Comparison of ENCODE assay signal across 14 mouse cellular contexts in genomic region chr9:58150733-58151361, GRCm38 (mm10). TPM values are rescaled to one million over a fixed set of nuclear protein-coding genes. Genes with fewer than 3 reads are reported as not detected.
DNase-seq lines count a peak whose midpoint lies in the region; ATAC-seq and TF ChIP-seq lines count a peak whose summit lies in the region.
"Had no signal": no experiment of that assay in that cellular context is flagged by ENCODE, and none has a peak within 500 bp of the region (broad histone marks: within the 10 kb centered on the region; RNA-seq: fewer than 3 reads in every experiment).

No protein-coding gene starts in this region.

- no peak overlapping the region for H3K27ac ChIP-seq in lung, postnatal 0 days (ENCODE audit: low read length)
- H3K27ac ChIP-seq in cortical plate, adult 2 months (ENCODE audit: insufficient read depth, low read length), result no peak overlapping the region
- H3K27ac ChIP-seq: forebrain, embryonic 15.5 days; liver, embryonic 15.5 days had no signal

- peak; percentile 27 for DNase-seq in kidney, adult 18-20 months
- DNase-seq in kidney, adult 11 months, result no peak
- peak; percentile 53 for DNase-seq in lung, postnatal 0 days (ENCODE audit: low spot score)
- no peak for DNase-seq in lung, postnatal 14 days
- peak; percentile 72 for DNase-seq in testis, postnatal 10 days (ENCODE audit: low spot score)
- DNase-seq in left cerebral cortex, adult 11 months (ENCODE audit: low spot score), result no peak
- DNase-seq: heart, postnatal 36 days had no signal

- peak; percentile 53 for TF ChIP-seq CTCF in lung, postnatal 0 days (IDR thresholded peaks at IDR 0.05)
- TF ChIP-seq CTCF in cortical plate, adult 2 months (IDR thresholded peaks at IDR 0.05; ENCODE audit: extremely low read depth, insufficient read depth, low read length), result 0 out of 2 replicates have a peak, but pooled peaks have one; percentile 24

- no peaks in the 10 kb centered on the region for H3K9me3 ChIP-seq in lung, postnatal 0 days (ENCODE audit: low read length)
- H3K9me3 ChIP-seq: forebrain, embryonic 15.5 days; G1E; liver, embryonic 15.5 days had no signal

- H3K27me3 ChIP-seq in lung, postnatal 0 days (replicated peaks; ENCODE audit: insufficient read depth, low read length), result no peaks in the 10 kb centered on the region
- H3K27me3 ChIP-seq: forebrain, embryonic 15.5 days had no signal

- H3K36me3 ChIP-seq in lung, postnatal 0 days (ENCODE audit: insufficient read depth, low read length), result no peaks in the 10 kb centered on the region
- H3K36me3 ChIP-seq: forebrain, embryonic 15.5 days; G1E; liver, embryonic 15.5 days had no signal

- no peak overlapping the region for H3K4me3 ChIP-seq in lung, postnatal 0 days (ENCODE audit: low read depth, low read length)
- no peak overlapping the region for H3K4me3 ChIP-seq in cortical plate, adult 2 months (ENCODE audit: insufficient read depth, low read length)
- H3K4me3 ChIP-seq: forebrain, embryonic 15.5 days; liver, embryonic 15.5 days had no signal

- H3K4me2 ChIP-seq in lung, postnatal 0 days (replicated peaks; ENCODE audit: low read depth, low read length), result no peak overlapping the region
- H3K4me2 ChIP-seq: forebrain, embryonic 15.5 days; liver, embryonic 15.5 days; midbrain, embryonic 11.5 days had no signal

- no peak for TF ChIP-seq POLR2A in cortical plate, adult 2 months (IDR thresholded peaks at IDR 0.05; ENCODE audit: extremely low read depth, insufficient read depth, low read length)

- peak; percentile 68 for ATAC-seq in lung, postnatal 0 days
- ATAC-seq: activated CD4-positive, CD25-positive, alpha-beta regulatory T cell, adult 4 months; forebrain, embryonic 15.5 days; intestine, embryonic 16.5 days had no signal

- no peak for TF ChIP-seq EP300 in lung, postnatal 0 days (IDR thresholded peaks at IDR 0.05)

- WGBS in lung, postnatal 0 days, result 51% methylated on average over 4 of the region's 4 CpGs

- no peak overlapping the region for H3K9ac ChIP-seq in lung, postnatal 0 days (replicated peaks; ENCODE audit: low read depth)
- H3K9ac ChIP-seq: forebrain, embryonic 15.5 days; liver, embryonic 15.5 days had no signal

- H3K4me1 ChIP-seq in lung, postnatal 0 days (ENCODE audit: insufficient read depth, low read depth, low read length), result no peaks in the 10 kb centered on the region; the same call in 1 of the 2 replicates
- no peaks in the 10 kb centered on the region for H3K4me1 ChIP-seq in cortical plate, adult 2 months (ENCODE audit: control insufficient read depth, insufficient read depth, low read length)
- H3K4me1 ChIP-seq: liver, embryonic 15.5 days had no signal

RNA-seq across cellular contexts. Expression of gene Ccdc33, which starts 32.2 kb away (rescaled TPM):
- 3.0 and 3.3 TPM in 2 replicates for polyA plus RNA-seq in lung, postnatal 0 days (2015; fragmentation: Nextera tagmentation; extraction: Ambion mirVana)
- polyA plus RNA-seq in cortical plate, adult 2 months (2012; rRNA removed), result 1.5 and 1.7 TPM in 2 replicates
- polyA plus RNA-seq: activated CD4-positive, CD25-positive, alpha-beta regulatory T cell, adult 4 months; G1E; liver, embryonic 15.5 days had no signal

RNA-seq across cellular contexts. Expression of gene Islr, which starts 53.3 kb away (rescaled TPM):
- polyA plus RNA-seq in lung, postnatal 0 days (2015; fragmentation: Nextera tagmentation; extraction: Ambion mirVana), result 21.6 and 28.5 TPM in 2 replicates
- polyA plus RNA-seq in cortical plate, adult 2 months (2012; rRNA removed), result 27.4 and 34.0 TPM in 2 replicates
- polyA plus RNA-seq: G1E had no signal

RNA-seq across cellular contexts. Expression of gene Islr2, which starts 53.3 kb away (rescaled TPM):
- not detected in 2 replicates for polyA plus RNA-seq in lung, postnatal 0 days (2015; fragmentation: Nextera tagmentation; extraction: Ambion mirVana)
- 28.3 TPM in 2 replicates for polyA plus RNA-seq in cortical plate, adult 2 months (2012; rRNA removed)
- polyA plus RNA-seq: activated CD4-positive, CD25-positive, alpha-beta regulatory T cell, adult 4 months had no signal

Comparison
In these comparisons a context has a peak if more than half of its experiments do, and no peak if none do; other contexts are left out.
1. DNase-seq: peak in kidney, adult 18-20 months (single experiment), lung, postnatal 0 days (single experiment) and testis, postnatal 10 days (single experiment); none in kidney, adult 11 months (single experiment), lung, postnatal 14 days (single experiment) and left cerebral cortex, adult 11 months (single experiment).
2. RNA of gene Islr2, which starts 53.3 kb away (polyA plus RNA-seq): 28.3 TPM in cortical plate, adult 2 months; not detected in lung, postnatal 0 days; every median in the first group is over 10 times any median in the second.